Mouse (Mus musculus) heart, postnatal 0 days (tissue): Measurements from ENCODE around the gene Tshz2. TPM values are rescaled to one million over a fixed set of nuclear protein-coding genes. Genes with fewer than 3 reads are reported as not detected.

ENCODE experiments used
- ATAC-seq: fragments of 200-750 bp; cut with Nextera tagmentation; 2 replicates; pipeline ENCODE4 v1.8.0; 2017; ENCODE audit warnings: low read depth, moderate number of reproducible peaks, moderate library complexity; ENCODE audit not compliant: insufficient read depth
- DNase-seq: peaks from one replicate; pipeline ENCODE4 v3.0.0-alpha.2; 2016; ENCODE audit warnings: low spot score
- H3K27ac ChIP-seq: fragments of 300-500 bp; sonication (generic); 2 replicates; pipeline ENCODE4 v1.5.1; 2014; ENCODE audit warnings: low read depth, mild to moderate bottlenecking
- H3K27me3 ChIP-seq: fragments of 300-500 bp; sonication (generic); 2 replicates; pipeline ENCODE4 v1.6.1; 2014; ENCODE audit warnings: low read length, mixed read lengths; ENCODE audit not compliant: control insufficient read depth, insufficient read depth
- H3K36me3 ChIP-seq: fragments of 300-500 bp; sonication (generic); replicated peaks from 2 replicates; pipeline ENCODE4 v1.6.1; 2014; ENCODE audit warnings: low read length, mixed read lengths; ENCODE audit not compliant: control insufficient read depth, insufficient read depth
- H3K4me1 ChIP-seq: fragments of 300-500 bp; sonication (generic); 2 replicates; pipeline ENCODE4 v1.6.1; 2014; ENCODE audit warnings: antibody characterized with exemption; ENCODE audit not compliant: control insufficient read depth, insufficient read depth
- H3K4me2 ChIP-seq: fragments of 300-500 bp; sonication (generic); 2 replicates; pipeline ENCODE4 v1.6.1; 2014; ENCODE audit warnings: low read depth, mild to moderate bottlenecking, low read length, moderate library complexity
- H3K4me3 ChIP-seq: fragments of 300-500 bp; sonication (generic); 2 replicates; pipeline ENCODE4 v1.5.1; 2014; ENCODE audit warnings: low read depth, low read length
- H3K9ac ChIP-seq: fragments of 300-500 bp; sonication (generic); replicated peaks from 2 replicates; pipeline ENCODE4 v1.6.1; 2014; ENCODE audit warnings: low read depth, low read length, mixed read lengths
- H3K9me3 ChIP-seq: fragments of 300-500 bp; sonication (generic); replicated peaks from 2 replicates; pipeline ENCODE4 v1.6.1; 2016; ENCODE audit warnings: low read length; ENCODE audit not compliant: control insufficient read depth
- CTCF ChIP-seq: IDR thresholded peaks from 2 replicates; pipeline ENCODE4 v1.5.1; 2016; ENCODE audit warnings: antibody characterized with exemption, control low read depth, low read depth
- EP300 ChIP-seq: IDR thresholded peaks from 2 replicates; pipeline ENCODE4 v1.6.1; 2016; ENCODE audit warnings: antibody characterized with exemption, low read depth
- WGBS: fragments of 180-500 bp; shearing (Covaris S2); extraction: QIAGEN DNeasy Blood & Tissue Kit; methylation state at CpG from one replicate; pipeline ENCODE4 v1.1.7; 2014; 5-methylcytosine and 5-hydroxymethylcytosine counted together
- polyA plus RNA-seq: library from polyadenylated mRNA; unstranded; fragments of >200 nt; fragmentation: Nextera tagmentation; extraction: Ambion mirVana; gene quantifications from 2 replicates; pipeline ENCODE4 v1.2.1, GENCODE M21; 2015
- total RNA-seq: library from RNA; depleted of rRNA; stranded (reverse); fragments of >200 nt; gene quantifications from 2 replicates; pipeline ENCODE4 v1.2.3, GENCODE M21; 2014; ENCODE audit warnings: low replicate concordance

Gene Tshz2
- total and polyA plus RNA-seq, 2 experiments from 2014 or later, result 2.8 to 7.8 TPM

DNA sequence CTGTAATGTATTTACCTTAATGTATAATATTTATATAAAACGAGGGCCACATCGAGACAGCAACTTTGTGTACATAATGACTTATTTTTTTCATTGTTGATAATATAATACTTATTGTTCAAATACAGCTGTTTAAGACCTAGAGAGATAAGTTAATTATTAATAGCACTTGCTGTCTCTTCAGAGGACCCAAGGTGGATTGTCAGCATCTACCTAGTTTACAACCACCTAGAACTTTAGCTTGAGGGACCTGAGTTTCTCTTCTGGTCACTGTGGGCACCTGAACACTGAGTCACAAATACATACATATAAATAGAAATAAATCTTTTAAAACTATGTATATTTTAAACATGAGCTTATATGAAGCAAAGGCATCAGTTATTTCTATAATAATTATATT, 110.0 kb downstream of the Tshz2 start:
- Histone ChIP-seq H3K27me3 (no peaks in the 10 kb centered on the region), H3K9me3 (no peaks in the 10 kb centered on the region), H3K4me3 (no peak overlapping the region), H3K36me3 (no peaks in the 10 kb centered on the region), H3K9ac (no peak overlapping the region), H3K4me1 (no peaks in the 10 kb centered on the region), H3K4me2 (no peak overlapping the region), H3K27ac (no peak overlapping the region)
- TF ChIP-seq CTCF (no peak), EP300 (no peak)
- ATAC-seq (no peak), DNase-seq (no peak)
- 82% methylated on average over 2 of the region's 2 CpGs for WGBS

DNA sequence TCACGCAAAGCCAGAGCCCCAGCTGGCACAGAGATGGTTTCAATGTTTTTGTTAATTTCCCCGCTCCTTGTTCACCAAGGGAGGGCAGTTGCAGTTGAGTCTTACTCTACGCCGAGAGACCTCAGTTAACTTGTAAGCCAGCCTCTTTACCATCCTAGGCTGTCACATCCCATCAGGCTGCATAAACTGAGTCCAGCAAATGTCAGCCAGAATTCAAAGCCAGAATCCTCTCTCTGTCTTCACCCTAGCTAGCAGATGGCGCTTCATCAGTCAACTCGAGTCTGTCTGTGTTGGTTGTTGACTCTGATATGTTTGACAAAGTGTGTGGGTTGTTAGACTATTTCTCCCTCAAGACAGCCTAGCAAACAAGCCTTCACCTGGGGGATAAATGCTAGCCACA, 110.5 kb downstream of the Tshz2 start:
- ATAC-seq (no peak), DNase-seq (no peak)
- Histone ChIP-seq H3K9me3 (no peaks in the 10 kb centered on the region), H3K4me3 (no peak overlapping the region), H3K27ac (no peak overlapping the region), H3K4me1 (no peaks in the 10 kb centered on the region), H3K27me3 (no peaks in the 10 kb centered on the region), H3K4me2 (no peak overlapping the region), H3K9ac (no peak overlapping the region), H3K36me3 (no peaks in the 10 kb centered on the region)
- TF ChIP-seq CTCF (no peak), EP300 (no peak)
- 77% methylated on average over 6 of the region's 6 CpGs for WGBS

- no peaks in the 10 kb centered on the region for H3K4me1 ChIP-seq
- DNase-seq (no peak), ATAC-seq (no peak)
Measured at GRCm38 (mm10) chr2:169743910-169744309, 111.1 kb downstream of the Tshz2 start.

DNA sequence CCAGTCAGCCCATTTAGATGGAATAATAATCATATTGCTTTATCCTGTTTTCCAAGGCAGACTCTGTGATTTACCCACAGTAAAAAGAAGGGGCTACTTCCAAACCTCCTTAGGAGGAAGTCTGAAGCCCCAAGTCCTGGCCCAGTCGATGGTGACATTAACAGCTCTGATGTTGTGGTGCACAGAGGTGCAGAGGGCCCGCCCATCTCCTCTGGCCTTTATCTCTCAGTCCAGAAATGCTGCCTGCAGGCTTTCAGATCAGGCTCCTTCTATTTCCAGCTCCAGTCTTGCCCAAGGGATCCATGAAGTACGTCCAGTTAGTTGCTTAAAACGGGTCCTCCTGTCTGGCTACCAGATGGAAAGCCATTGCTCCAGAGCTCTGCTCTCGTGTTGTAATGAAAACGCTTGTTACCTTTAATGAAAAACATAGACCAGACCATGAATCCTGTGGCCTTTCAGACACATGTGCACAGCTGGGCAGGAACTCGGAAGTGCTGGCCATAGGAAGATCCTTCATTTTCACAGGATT, 114.4 kb downstream of the Tshz2 start:
- DNase-seq (no peak), ATAC-seq (no peak)
- Histone ChIP-seq H3K9me3 (no peaks in the 10 kb centered on the region), H3K4me3 (no peak overlapping the region), H3K27me3 (no peaks in the 10 kb centered on the region), H3K36me3 (no peaks in the 10 kb centered on the region), H3K9ac (no peak overlapping the region), H3K27ac (no peak overlapping the region), H3K4me2 (no peak overlapping the region), H3K4me1 (peaks cover 14% of the 10 kb centered on the region; the same call in 1 of the 2 replicates)
- TF ChIP-seq EP300 (no peak), CTCF (no peak)
- 47% methylated on average over 7 of the region's 7 CpGs for WGBS

More at GRCm38 (mm10) chr2:169743910-169744309, 111.1 kb downstream of the Tshz2 start:
- H3K27ac ChIP-seq, result no peak overlapping the region
- H3K4me2 ChIP-seq, result no peak overlapping the region
- 66% methylated on average over 4 of the region's 4 CpGs for WGBS
- TF ChIP-seq EP300 (no peak), CTCF (no peak)
- H3K36me3 ChIP-seq, result no peaks in the 10 kb centered on the region
- no peak overlapping the region for H3K9ac ChIP-seq
- H3K9me3 ChIP-seq, result no peaks in the 10 kb centered on the region
- H3K27me3 ChIP-seq, result no peaks in the 10 kb centered on the region
- no peak overlapping the region for H3K4me3 ChIP-seq

GRCm38 (mm10) chr2:169749331-169749945, 116.6 kb downstream of the Tshz2 start:
- DNase-seq (no peak), ATAC-seq (no peak)
- Histone ChIP-seq H3K4me2 (no peak overlapping the region), H3K9me3 (no peaks in the 10 kb centered on the region), H3K27me3 (no peaks in the 10 kb centered on the region), H3K9ac (no peak overlapping the region), H3K4me3 (no peak overlapping the region), H3K27ac (no peak overlapping the region), H3K36me3 (no peaks in the 10 kb centered on the region), H3K4me1 (peaks cover 14% of the 10 kb centered on the region; the same call in 1 of the 2 replicates)
- TF ChIP-seq CTCF (no peak), EP300 (no peak)
- 77% methylated on average over 16 of the region's 16 CpGs for WGBS
